Mouse (Mus musculus) heart, postnatal 0 days (tissue): Measurements from ENCODE around the gene Rpl23. TPM values are rescaled to one million over a fixed set of nuclear protein-coding genes. Genes with fewer than 3 reads are reported as not detected.

Experiments
- ATAC-seq: fragments of 200-750 bp; cut with Nextera tagmentation; 2 replicates; pipeline ENCODE4 v1.8.0; 2017; ENCODE audit warnings: low read depth, moderate number of reproducible peaks, moderate library complexity; ENCODE audit not compliant: insufficient read depth
- DNase-seq: peaks from one replicate; pipeline ENCODE4 v3.0.0-alpha.2; 2016; ENCODE audit warnings: low spot score
- H3K27ac ChIP-seq: fragments of 300-500 bp; sonication (generic); 2 replicates; pipeline ENCODE4 v1.5.1; 2014; ENCODE audit warnings: low read depth, mild to moderate bottlenecking
- H3K27me3 ChIP-seq: fragments of 300-500 bp; sonication (generic); 2 replicates; pipeline ENCODE4 v1.6.1; 2014; ENCODE audit warnings: low read length, mixed read lengths; ENCODE audit not compliant: control insufficient read depth, insufficient read depth
- H3K36me3 ChIP-seq: fragments of 300-500 bp; sonication (generic); replicated peaks from 2 replicates; pipeline ENCODE4 v1.6.1; 2014; ENCODE audit warnings: low read length, mixed read lengths; ENCODE audit not compliant: control insufficient read depth, insufficient read depth
- H3K4me1 ChIP-seq: fragments of 300-500 bp; sonication (generic); 2 replicates; pipeline ENCODE4 v1.6.1; 2014; ENCODE audit warnings: antibody characterized with exemption; ENCODE audit not compliant: control insufficient read depth, insufficient read depth
- H3K4me2 ChIP-seq: fragments of 300-500 bp; sonication (generic); 2 replicates; pipeline ENCODE4 v1.6.1; 2014; ENCODE audit warnings: low read depth, mild to moderate bottlenecking, low read length, moderate library complexity
- H3K4me3 ChIP-seq: fragments of 300-500 bp; sonication (generic); 2 replicates; pipeline ENCODE4 v1.5.1; 2014; ENCODE audit warnings: low read depth, low read length
- H3K9ac ChIP-seq: fragments of 300-500 bp; sonication (generic); replicated peaks from 2 replicates; pipeline ENCODE4 v1.6.1; 2014; ENCODE audit warnings: low read depth, low read length, mixed read lengths
- H3K9me3 ChIP-seq: fragments of 300-500 bp; sonication (generic); replicated peaks from 2 replicates; pipeline ENCODE4 v1.6.1; 2016; ENCODE audit warnings: low read length; ENCODE audit not compliant: control insufficient read depth
- CTCF ChIP-seq: IDR thresholded peaks from 2 replicates; pipeline ENCODE4 v1.5.1; 2016; ENCODE audit warnings: antibody characterized with exemption, control low read depth, low read depth
- EP300 ChIP-seq: IDR thresholded peaks from 2 replicates; pipeline ENCODE4 v1.6.1; 2016; ENCODE audit warnings: antibody characterized with exemption, low read depth
- WGBS: fragments of 180-500 bp; shearing (Covaris S2); extraction: QIAGEN DNeasy Blood & Tissue Kit; methylation state at CpG from one replicate; pipeline ENCODE4 v1.1.7; 2014; 5-methylcytosine and 5-hydroxymethylcytosine counted together
- polyA plus RNA-seq: library from polyadenylated mRNA; unstranded; fragments of >200 nt; fragmentation: Nextera tagmentation; extraction: Ambion mirVana; gene quantifications from 2 replicates; pipeline ENCODE4 v1.2.1, GENCODE M21; 2015
- total RNA-seq: library from RNA; depleted of rRNA; stranded (reverse); fragments of >200 nt; gene quantifications from 2 replicates; pipeline ENCODE4 v1.2.3, GENCODE M21; 2014; ENCODE audit warnings: low replicate concordance

Rpl23 gene
- total and polyA plus RNA-seq, 2 experiments from 2014 or later = 208 to 394 TPM

DNA sequence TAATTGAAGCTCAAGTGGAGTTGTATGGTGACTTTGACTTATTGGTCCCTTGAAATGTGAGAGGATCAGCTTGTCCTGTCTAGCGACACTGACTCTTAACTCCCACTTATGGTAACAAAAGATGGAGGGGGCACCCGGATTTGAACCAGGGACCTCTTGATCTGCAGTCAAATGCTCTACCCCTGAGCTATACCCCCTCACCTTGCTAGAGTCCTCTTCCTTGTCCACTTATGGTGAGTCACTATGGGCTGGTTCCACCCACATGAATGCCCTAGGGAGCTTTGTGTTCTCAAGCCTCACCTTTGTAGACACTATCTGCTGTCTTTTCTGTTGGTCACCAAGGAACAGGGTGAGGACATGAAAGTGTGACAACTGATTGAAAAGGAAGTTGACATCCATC, 12.5 kb downstream of the Rpl23 start:
- H3K36me3 ChIP-seq = no peaks in the 10 kb centered on the region

GRCm38 (mm10) chr11:97766154-97766881, 15.9 kb downstream of the Rpl23 start, which contains the start of gene Cwc25:
Gene Cwc25, minus strand, starts transcription at chr11:97766556.
- Histone ChIP-seq H3K9ac (peak within 1 kb of the TSS; percentile 92), H3K27ac (peak within 1 kb of the TSS; percentile 89), H3K9me3 (no peaks in the 10 kb centered on the region), H3K36me3 (peaks cover 21% of the 10 kb centered on the region), H3K4me3 (peak within 1 kb of the TSS; percentile 86), H3K27me3 (no peaks in the 10 kb centered on the region), H3K4me2 (peak within 1 kb of the TSS; percentile 91), H3K4me1 (peaks cover 10% of the 10 kb centered on the region)
- under 1% methylated on average over 38 of the region's 38 CpGs for WGBS
- DNase-seq (peak; percentile 93), ATAC-seq (peak; percentile 97)
- no peak for TF ChIP-seq CTCF
- no peak for TF ChIP-seq EP300

More for the DNA sequence above, 12.5 kb downstream of the Rpl23 start:
- DNase-seq (no peak), ATAC-seq (no peak)
- TF ChIP-seq EP300 (no peak), CTCF (no peak)
- no peak overlapping the region for H3K9ac ChIP-seq
- no peak overlapping the region for H3K27ac ChIP-seq
- 22% methylated on average over 2 of the region's 2 CpGs for WGBS
- no peaks in the 10 kb centered on the region for H3K9me3 ChIP-seq
- H3K4me3 ChIP-seq = no peak overlapping the region
- H3K4me1 ChIP-seq = peaks cover 10% of the 10 kb centered on the region
- H3K27me3 ChIP-seq = no peaks in the 10 kb centered on the region
- H3K4me2 ChIP-seq = no peak overlapping the region

DNA sequence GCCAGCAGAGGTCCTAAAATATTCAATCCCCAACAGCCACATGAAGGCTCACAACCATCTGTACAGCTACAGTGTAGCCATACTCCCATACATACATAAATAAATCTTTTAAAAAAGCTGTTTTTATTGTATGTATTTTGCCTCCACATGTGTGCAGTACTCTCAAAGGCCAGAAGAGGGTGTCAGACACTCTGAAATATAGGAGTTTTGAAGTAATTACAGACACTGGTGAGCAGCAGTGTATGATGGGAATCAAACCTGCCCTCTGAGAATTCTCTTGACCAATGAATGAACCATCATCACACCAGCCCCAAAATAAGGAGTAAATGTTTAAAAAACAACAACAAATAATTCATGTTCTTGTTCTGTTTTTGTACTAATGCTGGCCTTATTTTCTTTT, 20.6 kb downstream of the Rpl23 start:
- H3K9me3 ChIP-seq = no peaks in the 10 kb centered on the region
- no peak overlapping the region for H3K27ac ChIP-seq
- no peak overlapping the region for H3K4me2 ChIP-seq
- no peak for TF ChIP-seq CTCF
- no peak for TF ChIP-seq EP300
- H3K4me1 ChIP-seq = peaks cover 10% of the 10 kb centered on the region
- H3K9ac ChIP-seq = no peak overlapping the region
- peaks cover 49% of the 10 kb centered on the region for H3K36me3 ChIP-seq
- H3K4me3 ChIP-seq = no peak overlapping the region
- DNase-seq (no peak), ATAC-seq (no peak)
- H3K27me3 ChIP-seq = no peaks in the 10 kb centered on the region

- H3K27me3 ChIP-seq = no peaks in the 10 kb centered on the region
- H3K4me1 ChIP-seq = no peaks in the 10 kb centered on the region
- no peak overlapping the region for H3K9ac ChIP-seq
- DNase-seq (no peak), ATAC-seq (no peak)
- H3K4me2 ChIP-seq = no peak overlapping the region
- no peak overlapping the region for H3K4me3 ChIP-seq
- peaks cover 70% of the 10 kb centered on the region for H3K36me3 ChIP-seq
- no peak overlapping the region for H3K27ac ChIP-seq
- TF ChIP-seq EP300 (no peak), CTCF (no peak)
- 55% methylated on average over 6 of the region's 6 CpGs for WGBS
- H3K9me3 ChIP-seq = no peaks in the 10 kb centered on the region
Measured at GRCm38 (mm10) chr11:97758942-97759341, 23.3 kb downstream of the Rpl23 start.

GRCm38 (mm10) chr11:97758125-97758524, 24.1 kb downstream of the Rpl23 start:
- Histone ChIP-seq H3K4me2 (no peak overlapping the region), H3K9ac (no peak overlapping the region), H3K4me3 (no peak overlapping the region), H3K27ac (no peak overlapping the region), H3K36me3 (peaks cover 75% of the 10 kb centered on the region), H3K27me3 (no peaks in the 10 kb centered on the region), H3K9me3 (no peaks in the 10 kb centered on the region), H3K4me1 (no peaks in the 10 kb centered on the region)
- ATAC-seq = no peak
- 93% methylated on average over 1 of the region's 1 CpGs for WGBS
- no peak for DNase-seq
- TF ChIP-seq CTCF (no peak), EP300 (no peak)

DNA sequence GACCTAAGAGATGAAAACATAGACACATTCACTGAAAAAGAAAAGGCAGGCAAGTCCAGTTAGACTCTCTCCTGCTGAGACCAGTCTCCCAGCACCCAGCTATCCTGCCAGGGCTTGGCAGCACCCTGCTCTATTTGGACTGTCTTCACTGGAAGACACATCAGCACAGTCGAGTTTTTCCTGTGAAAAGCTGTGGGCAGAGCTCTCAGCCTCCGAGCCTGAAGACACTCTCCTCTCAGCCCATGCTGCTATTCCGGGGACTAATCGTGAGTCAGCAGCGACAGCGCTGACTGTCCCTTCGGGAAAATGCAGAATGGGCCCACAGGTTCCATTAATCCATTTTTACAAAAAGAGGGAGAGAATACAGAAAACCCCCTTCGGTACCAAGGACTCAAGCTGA, 29.0 kb downstream of the Rpl23 start:
- Histone ChIP-seq H3K4me2 (no peak overlapping the region), H3K27me3 (no peaks in the 10 kb centered on the region), H3K4me3 (no peak overlapping the region), H3K4me1 (no peaks in the 10 kb centered on the region), H3K9ac (no peak overlapping the region), H3K9me3 (no peaks in the 10 kb centered on the region), H3K36me3 (peaks cover 86% of the 10 kb centered on the region), H3K27ac (no peak overlapping the region)
- 90% methylated on average over 8 of the region's 8 CpGs for WGBS
- TF ChIP-seq EP300 (no peak), CTCF (no peak)
- DNase-seq (no peak), ATAC-seq (no peak)
